Mouse (Mus musculus) limb, embryonic 12.5 days (tissue): ENCODE measurements at regions not wholly inside any gene's neighbourhood (a gene's known extent, or its start where the extent isn't known, plus 50 kb on each side); places are given as distances from the start of the nearest gene placed in this dataset.

Experiments used
- ATAC-seq: fragments of 200-750 bp; cut with Nextera tagmentation; 2 replicates; pipeline ENCODE4 v1.8.0; 2017; ENCODE audit warnings: low read depth, moderate TSS enrichment; ENCODE audit not compliant: insufficient number of reproducible peaks, insufficient read depth, low FRiP score, low TSS enrichment
- H3K27ac ChIP-seq: fragments of 300-500 bp; sonication (generic); 2 replicates; pipeline ENCODE4 v1.5.1; 2016; ENCODE audit warnings: mild to moderate bottlenecking, moderate library complexity
- H3K27me3 ChIP-seq: fragments of 300-500 bp; sonication (generic); 2 replicates; pipeline ENCODE4 v1.6.1; 2016; ENCODE audit warnings: mild to moderate bottlenecking, moderate library complexity
- H3K36me3 ChIP-seq: fragments of 300-500 bp; sonication (generic); 2 replicates; pipeline ENCODE4 v1.6.1; 2016; ENCODE audit warnings: mild to moderate bottlenecking, moderate library complexity
- H3K4me1 ChIP-seq: fragments of 300-500 bp; sonication (generic); replicated peaks from 2 replicates; pipeline ENCODE4 v1.6.1; 2016
- H3K4me2 ChIP-seq: fragments of 300-500 bp; sonication (generic); 2 replicates; pipeline ENCODE4 v1.6.1; 2016; ENCODE audit warnings: mild to moderate bottlenecking, moderate library complexity
- H3K4me3 ChIP-seq: fragments of 300-500 bp; sonication (generic); replicated peaks from 2 replicates; pipeline ENCODE4 v1.5.1; 2016; ENCODE audit warnings: mild to moderate bottlenecking
- H3K9ac ChIP-seq: fragments of 300-500 bp; sonication (generic); replicated peaks from 2 replicates; pipeline ENCODE4 v1.6.1; 2016; ENCODE audit warnings: mild to moderate bottlenecking, moderate library complexity
- H3K9me3 ChIP-seq: fragments of 300-500 bp; sonication (generic); 2 replicates; pipeline ENCODE4 v1.6.1; 2016; ENCODE audit warnings: mild to moderate bottlenecking, moderate library complexity
- WGBS: fragments of 180-500 bp; shearing (Covaris S2); methylation state at CpG from one replicate; pipeline ENCODE4 v1.1.7; 2016; 5-methylcytosine and 5-hydroxymethylcytosine counted together

DNA sequence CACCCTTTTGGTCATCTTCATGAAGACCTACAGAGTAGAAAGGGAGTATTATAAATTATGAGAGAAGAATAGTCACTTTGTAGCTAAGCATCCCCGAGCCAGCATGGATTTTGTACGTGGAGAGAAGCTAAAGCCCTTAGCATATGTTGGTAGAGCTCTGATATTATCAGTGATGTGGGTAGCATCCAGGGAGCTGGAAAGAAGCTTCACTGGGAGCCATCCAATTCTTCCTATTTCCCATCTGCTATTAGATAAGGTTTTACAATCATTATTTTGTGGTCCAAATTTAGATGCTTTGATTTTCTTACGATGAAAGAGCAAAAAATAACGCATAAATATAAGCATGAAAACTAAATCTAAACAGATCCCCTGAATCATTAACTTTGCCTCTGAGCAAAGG is 353.6 kb upstream of the Trpc7 start:
- no peak for ATAC-seq
- WGBS: 91% methylated on average over 4 of the region's 4 CpGs
- Histone ChIP-seq H3K36me3 (no peaks in the 10 kb centered on the region), H3K4me3 (no peak overlapping the region), H3K4me1 (no peaks in the 10 kb centered on the region), H3K9ac (no peak overlapping the region), H3K27ac (no peak overlapping the region), H3K27me3 (no peaks in the 10 kb centered on the region), H3K4me2 (no peak overlapping the region), H3K9me3 (no peaks in the 10 kb centered on the region)

DNA sequence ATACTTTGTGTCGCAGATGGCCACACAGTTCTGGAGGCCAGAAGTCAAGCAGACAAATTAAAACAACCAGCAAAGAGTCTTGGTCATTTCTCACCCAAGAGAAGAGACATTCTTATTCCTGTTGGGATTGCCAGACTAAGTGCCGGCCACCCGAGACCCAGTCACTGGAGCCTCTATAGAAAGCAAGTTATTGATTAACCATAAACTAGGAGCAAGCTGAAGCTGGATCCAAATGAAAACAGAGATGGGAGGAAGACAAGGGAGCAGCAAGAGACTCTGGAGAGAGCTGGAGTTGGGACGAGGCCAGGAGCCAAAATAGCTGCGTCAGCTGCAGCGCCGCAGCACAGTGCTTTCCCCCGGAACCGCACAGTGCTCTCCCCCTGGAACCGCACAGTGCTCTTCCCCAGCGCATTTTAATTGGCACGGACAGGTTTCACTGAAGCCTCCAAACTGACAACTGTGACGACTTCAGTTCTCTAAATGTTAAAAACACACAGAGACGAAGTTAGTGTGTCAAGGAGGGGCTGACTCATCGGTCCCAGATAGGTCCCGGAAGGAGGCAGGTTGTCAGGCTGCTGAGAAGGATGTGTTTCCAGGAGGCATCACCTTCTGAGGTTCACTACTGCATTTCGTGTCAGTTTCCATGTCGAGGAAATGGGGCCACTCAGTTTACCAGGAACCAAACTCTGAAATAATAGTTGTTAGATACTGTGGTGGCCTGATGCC is 350.6 kb upstream of the Trpc7 start:
- no peak overlapping the region for H3K9ac ChIP-seq
- no peak overlapping the region for H3K4me2 ChIP-seq
- 78% methylated on average over 18 of the region's 18 CpGs for WGBS
- no peaks in the 10 kb centered on the region for H3K36me3 ChIP-seq
- ATAC-seq: no peak
- H3K4me1 ChIP-seq: no peaks in the 10 kb centered on the region
- no peak overlapping the region for H3K4me3 ChIP-seq
- no peaks in the 10 kb centered on the region for H3K27me3 ChIP-seq
- H3K27ac ChIP-seq: no peak overlapping the region
- no peaks in the 10 kb centered on the region for H3K9me3 ChIP-seq

DNA sequence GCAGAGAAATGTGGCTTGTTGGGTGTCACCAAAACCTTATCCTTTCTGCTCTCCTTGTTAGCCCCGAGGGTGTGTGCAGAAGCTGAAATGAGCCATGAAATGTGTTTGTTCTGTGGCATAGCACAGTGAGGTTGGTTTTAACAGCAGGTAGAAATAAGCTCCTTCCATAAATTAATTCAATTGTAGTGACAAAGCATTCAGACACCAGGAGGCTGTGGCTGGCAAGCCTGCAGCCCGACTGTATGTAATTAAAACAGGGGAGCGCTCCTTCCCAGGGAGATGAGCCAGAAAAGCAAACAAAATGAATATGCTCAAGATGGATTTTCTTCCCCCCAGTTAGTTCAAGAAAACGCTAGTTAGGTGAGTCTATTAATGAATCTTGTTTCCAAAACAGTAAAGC is 341.1 kb upstream of the Trpc7 start:
- H3K27ac ChIP-seq: no peak overlapping the region
- H3K36me3 ChIP-seq: no peaks in the 10 kb centered on the region
- no peak overlapping the region for H3K4me2 ChIP-seq
- WGBS: 39% methylated on average over 4 of the region's 4 CpGs
- no peaks in the 10 kb centered on the region for H3K9me3 ChIP-seq
- no peak for ATAC-seq
- no peak overlapping the region for H3K9ac ChIP-seq
- no peak overlapping the region for H3K4me3 ChIP-seq
- peaks cover 3% of the 10 kb centered on the region; the same call in 1 of the 2 replicates for H3K4me1 ChIP-seq
- H3K27me3 ChIP-seq: no peaks in the 10 kb centered on the region

DNA sequence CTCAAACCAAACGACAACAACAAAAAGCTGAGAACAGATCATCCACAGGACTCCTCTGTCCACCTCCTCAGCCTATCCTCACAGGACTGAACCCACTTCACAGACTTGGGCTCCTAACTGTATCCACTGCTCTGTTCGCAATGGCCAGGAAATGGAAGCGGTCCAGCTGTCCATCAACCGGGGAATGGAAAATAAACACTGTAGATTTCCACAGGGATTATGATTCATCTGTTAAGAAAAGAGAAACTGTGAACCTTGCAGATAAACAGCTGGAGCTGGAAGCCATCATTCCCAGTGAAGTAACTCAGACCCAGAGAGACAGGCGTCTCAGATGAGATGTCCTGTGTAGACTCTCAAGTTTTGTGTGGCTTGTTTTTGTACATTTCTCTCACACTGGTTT is 340.4 kb upstream of the Trpc7 start:
- Histone ChIP-seq H3K9ac (no peak overlapping the region), H3K4me2 (no peak overlapping the region), H3K36me3 (no peaks in the 10 kb centered on the region), H3K27ac (no peak overlapping the region), H3K9me3 (no peaks in the 10 kb centered on the region), H3K4me1 (peaks cover 3% of the 10 kb centered on the region; the same call in 1 of the 2 replicates), H3K4me3 (no peak overlapping the region), H3K27me3 (no peaks in the 10 kb centered on the region)
- 86% methylated on average over 5 of the region's 5 CpGs for WGBS
- ATAC-seq: no peak

GRCm38 (mm10) chr13:57232906-57233305 is 337.1 kb upstream of the Trpc7 start:
- H3K36me3 ChIP-seq: no peaks in the 10 kb centered on the region
- no peak overlapping the region for H3K27ac ChIP-seq
- no peak for ATAC-seq
- H3K4me1 ChIP-seq: peaks cover 3% of the 10 kb centered on the region; the same call in 1 of the 2 replicates
- H3K9me3 ChIP-seq: no peaks in the 10 kb centered on the region
- H3K9ac ChIP-seq: no peak overlapping the region
- no peak overlapping the region for H3K4me2 ChIP-seq
- no peaks in the 10 kb centered on the region for H3K27me3 ChIP-seq
- WGBS: 85% methylated on average over 5 of the region's 5 CpGs
- H3K4me3 ChIP-seq: no peak overlapping the region

DNA sequence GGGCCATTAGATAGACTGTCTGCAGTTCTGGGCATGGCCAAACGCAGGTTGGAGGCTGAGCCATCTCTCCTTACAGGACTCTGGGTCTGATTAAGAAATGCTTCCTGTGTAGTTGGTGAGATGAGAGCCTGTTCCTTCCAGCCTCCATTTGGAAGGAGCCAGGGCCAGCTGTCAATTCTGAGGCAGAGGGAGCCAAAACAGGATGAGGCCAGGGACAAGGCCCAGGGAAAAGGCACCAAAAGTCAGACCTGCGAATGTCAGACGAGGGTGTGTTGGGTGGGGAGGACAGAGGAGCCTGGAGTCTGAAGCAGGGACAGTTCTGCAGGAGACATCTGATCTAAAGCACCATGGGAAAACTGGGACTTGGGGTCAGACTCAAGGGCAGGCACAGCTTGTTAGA is 335.9 kb upstream of the Trpc7 start:
- H3K36me3 ChIP-seq: no peaks in the 10 kb centered on the region
- no peak overlapping the region for H3K4me3 ChIP-seq
- ATAC-seq: no peak
- H3K27ac ChIP-seq: no peak overlapping the region
- H3K9ac ChIP-seq: no peak overlapping the region
- H3K4me1 ChIP-seq: peaks cover under 1% of the 10 kb centered on the region; the same call in 1 of the 2 replicates
- no peak overlapping the region for H3K4me2 ChIP-seq
- no peaks in the 10 kb centered on the region for H3K27me3 ChIP-seq
- H3K9me3 ChIP-seq: no peaks in the 10 kb centered on the region
- 40% methylated on average over 3 of the region's 3 CpGs for WGBS

- H3K4me3 ChIP-seq: no peak overlapping the region
- H3K4me1 ChIP-seq: no peaks in the 10 kb centered on the region; the same call in 1 of the 2 replicates
- no peak for ATAC-seq
- WGBS: 56% methylated on average over 4 of the region's 4 CpGs
- H3K9ac ChIP-seq: no peak overlapping the region
- H3K4me2 ChIP-seq: no peak overlapping the region
- no peaks in the 10 kb centered on the region for H3K27me3 ChIP-seq
- H3K36me3 ChIP-seq: no peaks in the 10 kb centered on the region
- no peaks in the 10 kb centered on the region for H3K9me3 ChIP-seq
- H3K27ac ChIP-seq: no peak overlapping the region
Measured at GRCm38 (mm10) chr13:57230253-57230652, 334.5 kb upstream of the Trpc7 start.

GRCm38 (mm10) chr13:57221092-57221491 is 325.3 kb upstream of the Trpc7 start:
- Histone ChIP-seq H3K27me3 (no peaks in the 10 kb centered on the region), H3K4me3 (no peak overlapping the region), H3K4me1 (no peaks in the 10 kb centered on the region), H3K4me2 (no peak overlapping the region), H3K36me3 (no peaks in the 10 kb centered on the region), H3K27ac (no peak overlapping the region), H3K9ac (no peak overlapping the region), H3K9me3 (no peaks in the 10 kb centered on the region)
- WGBS: 67% methylated on average over 8 of the region's 8 CpGs
- ATAC-seq: no peak

- Histone ChIP-seq H3K9ac (no peak overlapping the region), H3K27ac (no peak overlapping the region), H3K36me3 (no peaks in the 10 kb centered on the region), H3K4me1 (no peaks in the 10 kb centered on the region), H3K4me3 (no peak overlapping the region), H3K27me3 (no peaks in the 10 kb centered on the region), H3K4me2 (no peak overlapping the region), H3K9me3 (no peaks in the 10 kb centered on the region)
- 34% methylated on average over 7 of the region's 7 CpGs for WGBS
- no peak for ATAC-seq
Measured at GRCm38 (mm10) chr13:57216161-57216560, 320.4 kb upstream of the Trpc7 start.

GRCm38 (mm10) chr13:57212251-57212650 is 316.5 kb upstream of the Trpc7 start:
- Histone ChIP-seq H3K9me3 (no peaks in the 10 kb centered on the region), H3K4me3 (no peak overlapping the region), H3K4me1 (no peaks in the 10 kb centered on the region), H3K27ac (no peak overlapping the region), H3K27me3 (no peaks in the 10 kb centered on the region), H3K36me3 (no peaks in the 10 kb centered on the region), H3K4me2 (no peak overlapping the region), H3K9ac (no peak overlapping the region)
- no peak for ATAC-seq
- WGBS: 63% methylated on average over 1 of the region's 1 CpGs

DNA sequence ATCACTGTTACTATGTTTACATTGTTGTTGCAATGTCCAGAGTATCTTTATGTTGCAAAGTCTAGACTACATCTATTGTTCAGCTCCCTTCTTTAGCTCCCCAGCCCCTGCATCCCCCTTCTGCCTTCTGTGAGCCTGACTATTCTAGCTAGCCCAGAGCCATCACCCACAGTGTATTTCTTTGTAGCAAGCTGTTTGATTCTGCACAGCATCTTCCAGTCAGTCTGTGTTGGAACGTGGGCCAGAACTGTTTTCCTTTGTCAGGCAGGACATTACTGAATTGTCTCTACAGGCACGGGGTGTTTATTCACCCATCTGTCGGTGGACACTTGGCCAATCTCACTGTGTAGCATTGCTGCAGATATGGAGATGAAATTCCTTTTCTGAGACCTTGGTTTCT is 295.4 kb upstream of the Trpc7 start:
- no peak overlapping the region for H3K27ac ChIP-seq
- H3K9me3 ChIP-seq: no peaks in the 10 kb centered on the region
- H3K4me2 ChIP-seq: no peak overlapping the region
- no peak overlapping the region for H3K4me3 ChIP-seq
- ATAC-seq: no peak
- H3K27me3 ChIP-seq: no peaks in the 10 kb centered on the region
- no peaks in the 10 kb centered on the region for H3K4me1 ChIP-seq
- H3K36me3 ChIP-seq: no peaks in the 10 kb centered on the region
- H3K9ac ChIP-seq: no peak overlapping the region
- 81% methylated on average over 3 of the region's 3 CpGs for whole genome bisulfite sequencing

DNA sequence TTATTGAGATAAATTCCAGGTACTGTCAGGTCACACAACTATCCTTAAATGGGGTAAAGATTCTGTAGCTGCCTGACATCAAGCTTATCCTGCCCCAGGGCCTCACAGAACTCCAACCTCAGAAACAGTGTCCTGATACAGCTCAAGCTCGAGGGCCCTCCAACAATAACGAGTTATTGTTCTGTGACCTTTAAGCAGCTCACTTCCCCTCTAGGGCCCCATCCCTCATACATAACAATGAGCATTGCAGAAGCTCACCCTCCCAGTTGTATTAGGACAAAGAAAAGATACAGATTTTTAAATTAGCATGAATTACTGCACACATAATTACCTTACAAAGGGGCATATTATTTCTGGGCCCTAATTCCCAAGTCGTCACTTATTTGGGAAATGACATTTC is 293.5 kb upstream of the Trpc7 start:
- Histone ChIP-seq H3K4me1 (no peaks in the 10 kb centered on the region), H3K9ac (no peak overlapping the region), H3K36me3 (no peaks in the 10 kb centered on the region), H3K4me3 (no peak overlapping the region), H3K27ac (no peak overlapping the region), H3K4me2 (no peak overlapping the region), H3K27me3 (no peaks in the 10 kb centered on the region), H3K9me3 (no peaks in the 10 kb centered on the region)
- no peak for ATAC-seq
- 70% methylated on average over 3 of the region's 3 CpGs for WGBS
